ENCODE assay signal across 13 mouse cellular contexts in the genomic region with DNA sequence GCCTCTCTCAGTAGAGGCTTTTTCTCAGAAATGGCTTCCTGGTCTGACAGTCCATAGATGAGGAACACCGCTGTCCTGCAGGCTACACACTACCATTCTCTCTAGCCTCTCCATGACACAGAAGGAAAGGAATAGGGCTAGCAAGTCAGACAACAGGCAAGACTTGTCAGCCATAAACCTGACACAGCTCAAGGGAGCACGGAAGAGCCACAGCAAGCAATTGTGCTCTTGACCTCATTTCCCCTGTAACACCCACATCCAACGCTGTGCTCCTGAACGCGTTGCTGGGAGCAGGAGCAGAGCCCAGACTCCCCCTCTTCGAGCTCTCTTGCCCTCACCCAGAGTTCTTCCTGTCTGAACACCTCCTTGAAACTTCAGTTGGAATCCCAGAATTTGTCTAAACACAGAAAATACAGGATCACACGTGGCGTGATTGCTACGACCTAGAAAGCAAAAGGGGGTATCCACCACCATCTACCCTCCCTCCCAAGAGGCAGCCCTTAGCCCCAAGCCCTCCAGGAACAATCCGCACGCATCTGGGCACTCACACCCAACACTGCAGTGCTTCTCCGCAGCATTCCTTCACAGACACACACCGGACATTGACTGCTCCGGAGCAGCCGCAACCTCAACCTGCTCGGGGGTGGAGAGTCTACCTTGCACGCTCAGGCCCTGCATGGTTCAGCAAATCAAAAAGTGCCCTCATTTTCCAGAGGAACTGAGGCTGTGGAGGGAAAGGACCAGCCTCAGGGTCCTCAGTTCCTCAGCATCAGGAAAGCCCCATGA. TPM values are rescaled to one million over a fixed set of nuclear protein-coding genes. Genes with fewer than 3 reads are reported as not detected.
DNase-seq lines count a peak whose midpoint lies in the region; ATAC-seq and TF ChIP-seq lines count a peak whose summit lies in the region.
"Had no signal": no experiment of that assay in that cellular context is flagged by ENCODE, and none has a peak within 500 bp of the region (broad histone marks: within the 10 kb centered on the region; RNA-seq: fewer than 3 reads in every experiment).

No protein-coding gene starts in this region.

- ATAC-seq in frontal cortex, adult (ENCODE audit: low TSS enrichment) = 0 out of 2 replicates have a peak, but pooled peaks have one; percentile 7
- peak; percentile 15 for ATAC-seq in hindbrain, embryonic 12.5 days (ENCODE audit: low FRiP score)
- peak; percentile 0; the same call in 1 of the 2 replicates for ATAC-seq in midbrain, embryonic 14.5 days (ENCODE audit: low FRiP score, low TSS enrichment)
- ATAC-seq in intestine, postnatal 0 days = no peak
- ATAC-seq: liver, embryonic 12.5 days had no signal

- peaks cover 85% of the 10 kb centered on the region for H3K4me1 ChIP-seq in hindbrain, embryonic 12.5 days
- peaks cover 55% of the 10 kb centered on the region for H3K4me1 ChIP-seq in midbrain, embryonic 14.5 days (ENCODE audit: control insufficient read depth, insufficient read depth, low read length)
- no peaks in the 10 kb centered on the region for H3K4me1 ChIP-seq in intestine, postnatal 0 days (replicated peaks; ENCODE audit: control insufficient read depth, insufficient read depth, low read length)
- H3K4me1 ChIP-seq: liver, embryonic 12.5 days had no signal

- 0 out of 2 replicates have a peak, but pooled peaks cover 6% of the 10 kb centered on the region for H3K27me3 ChIP-seq in hindbrain, embryonic 12.5 days
- no peaks in the 10 kb centered on the region for H3K27me3 ChIP-seq in midbrain, embryonic 14.5 days (ENCODE audit: control insufficient read depth, insufficient read depth, low read length)
- H3K27me3 ChIP-seq in intestine, postnatal 0 days (replicated peaks; ENCODE audit: control insufficient read depth, insufficient read depth, low read length) = peaks cover 16% of the 10 kb centered on the region

- no peak for DNase-seq in frontal cortex, postnatal 10 days (ENCODE audit: low spot score in 2 of 2)
- DNase-seq in brain, adult 2 months (ENCODE audit: low read depth, low spot score) = peak; percentile 73
- peak; percentile 36 for DNase-seq in midbrain, embryonic 14.5 days
- no peak for DNase-seq in testis, postnatal 10 days (ENCODE audit: low spot score)
- DNase-seq in gastrocnemius, adult 8-10 months (ENCODE audit: low spot score in 2 of 2) = no peak
- DNase-seq: adrenal gland, postnatal 25 days; gastrocnemius, postnatal 36 days had no signal

- H3K9ac ChIP-seq in hindbrain, embryonic 12.5 days = 0 out of 2 replicates have a peak overlapping the region, but pooled peaks have one; percentile 39
- H3K9ac ChIP-seq in midbrain, embryonic 14.5 days (replicated peaks; ENCODE audit: low read length) = no peak overlapping the region; the same call in 1 of the 2 replicates
- H3K9ac ChIP-seq in intestine, postnatal 0 days (ENCODE audit: low read depth, low read length) = no peak overlapping the region
- H3K9ac ChIP-seq: liver, embryonic 12.5 days had no signal

- peak overlapping the region; percentile 97 for H3K27ac ChIP-seq in hindbrain, embryonic 12.5 days
- peak overlapping the region; percentile 95 for H3K27ac ChIP-seq in midbrain, embryonic 14.5 days (replicated peaks; ENCODE audit: low read depth, low read length)
- H3K27ac ChIP-seq in intestine, postnatal 0 days (ENCODE audit: low read depth, low read length) = no peak overlapping the region
- H3K27ac ChIP-seq: liver, embryonic 12.5 days; macrophage had no signal

- H3K4me2 ChIP-seq in hindbrain, embryonic 12.5 days (replicated peaks) = 0 out of 2 replicates have a peak overlapping the region, but pooled peaks have one; percentile 15
- H3K4me2 ChIP-seq in midbrain, embryonic 14.5 days (ENCODE audit: low read length) = no peak overlapping the region
- no peak overlapping the region for H3K4me2 ChIP-seq in intestine, postnatal 0 days (replicated peaks; ENCODE audit: low read depth)
- H3K4me2 ChIP-seq: liver, embryonic 12.5 days had no signal

- no peaks in the 10 kb centered on the region for H3K9me3 ChIP-seq in hindbrain, embryonic 12.5 days (replicated peaks)
- H3K9me3 ChIP-seq in midbrain, embryonic 14.5 days (ENCODE audit: control insufficient read depth, low read length) = no peaks in the 10 kb centered on the region
- no peaks in the 10 kb centered on the region for H3K9me3 ChIP-seq in intestine, postnatal 0 days (ENCODE audit: control insufficient read depth)
- H3K9me3 ChIP-seq: liver, embryonic 12.5 days had no signal

- TF ChIP-seq CTCF in intestine, postnatal 0 days (IDR thresholded peaks at IDR 0.05; ENCODE audit: low read depth) = no peak

- WGBS in hindbrain, embryonic 12.5 days = 38% methylated on average over 17 of the region's 17 CpGs
- 38% methylated on average over 17 of the region's 17 CpGs for WGBS in midbrain, embryonic 14.5 days
- 40% methylated on average over 17 of the region's 17 CpGs for WGBS in intestine, postnatal 0 days

- H3K36me3 ChIP-seq in hindbrain, embryonic 12.5 days = peaks cover 33% of the 10 kb centered on the region
- H3K36me3 ChIP-seq in midbrain, embryonic 14.5 days (ENCODE audit: control insufficient read depth, insufficient read depth, low read length) = peaks cover 39% of the 10 kb centered on the region
- H3K36me3 ChIP-seq in intestine, postnatal 0 days (ENCODE audit: control insufficient read depth, insufficient read depth) = no peaks in the 10 kb centered on the region
- H3K36me3 ChIP-seq: liver, embryonic 12.5 days had no signal

- H3K4me3 ChIP-seq in hindbrain, embryonic 12.5 days = no peak overlapping the region
- no peak overlapping the region for H3K4me3 ChIP-seq in midbrain, embryonic 14.5 days (replicated peaks; ENCODE audit: low read depth, low read length)
- H3K4me3 ChIP-seq in intestine, postnatal 0 days (ENCODE audit: low read depth, low read length) = no peak overlapping the region
- H3K4me3 ChIP-seq: liver, embryonic 12.5 days had no signal

RNA-seq across cellular contexts. Expression of a gene that starts 24.1 kb away (rescaled TPM):
- polyA plus RNA-seq in hindbrain, embryonic 12.5 days (2016; fragmentation: Nextera tagmentation; extraction: Ambion mirVana) = 0.23 and 0.25 TPM in 2 replicates
- 0.21 and 0.22 TPM in 2 replicates for polyA plus RNA-seq in midbrain, embryonic 14.5 days (2014; fragmentation: Nextera tagmentation; extraction: Ambion mirVana)
- polyA plus RNA-seq in intestine, postnatal 0 days (2015; fragmentation: Nextera tagmentation; extraction: Ambion mirVana) = 0.60 and 0.65 TPM in 2 replicates
- not detected for total RNA-seq in gastrocnemius, adult 8-10 months (2022)
- total RNA-seq: gastrocnemius, postnatal 36 days had no signal
- polyA plus RNA-seq: macrophage had no signal

RNA-seq across cellular contexts. Expression of a gene that starts 56.6 kb away (rescaled TPM):
- polyA plus RNA-seq in hindbrain, embryonic 12.5 days (2016; fragmentation: Nextera tagmentation; extraction: Ambion mirVana) = 0.22 TPM in 1 of 2 replicates, not detected in the other
- polyA plus RNA-seq in midbrain, embryonic 14.5 days (2014; fragmentation: Nextera tagmentation; extraction: Ambion mirVana) = not detected in 2 replicates
- polyA plus RNA-seq in intestine, postnatal 0 days (2015; fragmentation: Nextera tagmentation; extraction: Ambion mirVana) = 0.13 and 0.18 TPM in 2 replicates
- total RNA-seq in gastrocnemius, adult 8-10 months (2022) = 1 to 10 TPM in 1 of 4 experiments, under 1 TPM in 3; 0.72 to 2.2 (median 0.81) TPM
- polyA plus RNA-seq: macrophage; small intestine, adult 2 months had no signal

Comparison
In these comparisons a context has a peak if more than half of its experiments do, and no peak if none do; other contexts are left out.
1. DNase-seq: peak in brain, adult 2 months (single experiment) and midbrain, embryonic 14.5 days (single experiment); none in frontal cortex, postnatal 10 days (0 of 2), testis, postnatal 10 days (single experiment) and gastrocnemius, adult 8-10 months (0 of 2).